Mouse (Mus musculus): ENCODE results near the gene Flrt1.
"Not testable (repeated sequence)": the region's sequence is repeated elsewhere in the genome, so short reads cannot be mapped to it uniquely, and the experiment has no call there.

The Flrt1 gene

GRCm38 (mm10) chr19:7068661-7069531 is 36.6 kb downstream of the Flrt1 start:
- no peak for DNase-seq (ENCODE audit: low spot score in 2 of 2)

GRCm38 (mm10) chr19:7068136-7068535 is 37.4 kb downstream of the Flrt1 start:
- DNase-seq (ENCODE audit: low spot score in 2 of 2), result peak; percentile 73 to 78

DNA sequence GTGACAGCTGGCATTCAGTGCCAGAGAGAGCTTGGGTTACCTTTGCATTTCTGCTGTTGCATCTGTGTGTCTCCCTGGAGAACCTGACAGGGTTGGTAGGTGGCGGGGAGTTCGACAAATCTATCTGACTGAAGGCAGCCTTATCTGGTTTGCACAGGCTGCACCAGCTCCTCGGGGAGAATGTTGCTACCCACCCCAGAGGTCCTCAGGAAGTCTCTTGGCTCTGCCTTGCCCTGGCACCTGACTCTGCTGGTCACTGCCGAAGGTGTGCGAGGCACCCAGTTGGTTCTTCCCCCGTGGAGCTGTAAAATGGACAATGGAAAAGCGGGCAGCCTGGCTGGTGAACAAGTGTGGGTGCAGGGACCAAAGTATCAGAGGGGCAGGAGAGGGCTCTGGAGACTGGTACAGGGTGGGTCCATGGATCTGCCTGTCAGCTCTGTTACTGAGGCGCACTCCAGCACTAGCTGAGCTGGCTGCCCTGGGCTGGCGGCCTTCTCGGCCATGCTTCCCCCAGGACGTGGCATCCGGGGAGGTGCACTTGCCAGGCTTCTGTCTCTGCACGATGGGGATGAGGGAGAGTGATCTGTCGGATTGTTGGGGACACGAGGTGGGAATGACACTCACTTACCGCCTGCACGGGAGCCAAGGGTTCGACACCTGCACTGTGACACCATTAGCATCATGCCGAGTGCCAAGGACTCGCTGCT is 38.0 kb downstream of the Flrt1 start:
- no peak for DNase-seq (ENCODE audit: low spot score in 2 of 2)

GRCm38 (mm10) chr19:7066828-7067342 is 38.6 kb downstream of the Flrt1 start:
- DNase-seq (ENCODE audit: low spot score in 2 of 2), result no peak

DNA sequence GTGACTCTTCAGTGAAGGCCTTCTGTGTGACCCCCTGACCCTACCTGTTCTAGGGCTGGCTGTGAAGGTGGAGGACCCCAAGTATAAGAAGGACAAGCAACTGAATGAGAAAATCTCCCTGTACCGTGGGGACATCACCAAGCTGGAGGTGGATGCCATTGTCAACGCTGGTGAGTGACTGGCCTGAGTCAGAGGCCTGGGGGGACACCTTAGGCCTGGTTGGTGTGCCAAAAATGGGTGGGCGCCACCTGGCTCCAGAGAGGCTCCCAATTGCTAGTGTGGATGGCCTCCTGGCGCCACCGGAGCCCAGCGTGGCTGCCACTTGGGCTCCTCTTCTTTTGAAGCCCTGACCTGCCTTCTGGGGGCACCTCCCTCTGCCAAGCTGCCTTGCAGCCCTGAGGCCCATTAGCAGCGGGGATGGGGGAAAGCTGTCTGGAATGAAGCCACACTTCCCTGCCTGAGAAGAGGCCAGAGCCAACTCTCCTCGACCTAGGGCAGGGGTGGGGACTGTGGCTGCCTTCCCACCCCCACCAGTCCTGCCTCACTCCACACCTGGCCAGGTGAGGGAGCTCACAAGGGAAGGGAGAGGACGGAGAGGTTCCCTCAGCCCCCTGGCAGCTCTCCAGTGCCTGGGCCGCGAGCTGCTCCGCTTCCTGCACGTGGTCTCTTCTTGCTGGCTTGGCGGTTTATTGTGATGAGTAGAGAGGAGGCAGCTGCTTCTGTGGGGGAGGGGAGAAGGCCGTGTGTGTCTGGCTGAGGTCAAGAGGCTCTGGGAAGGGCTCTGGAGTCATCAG is 39.3 kb downstream of the Flrt1 start:
- DNase-seq (ENCODE audit: low spot score in 2 of 2), result no peak

- peak; percentile 68 to 80 for DNase-seq (ENCODE audit: low spot score in 2 of 2)
Measured at GRCm38 (mm10) chr19:7064571-7064970, 41.0 kb downstream of the Flrt1 start.

DNA sequence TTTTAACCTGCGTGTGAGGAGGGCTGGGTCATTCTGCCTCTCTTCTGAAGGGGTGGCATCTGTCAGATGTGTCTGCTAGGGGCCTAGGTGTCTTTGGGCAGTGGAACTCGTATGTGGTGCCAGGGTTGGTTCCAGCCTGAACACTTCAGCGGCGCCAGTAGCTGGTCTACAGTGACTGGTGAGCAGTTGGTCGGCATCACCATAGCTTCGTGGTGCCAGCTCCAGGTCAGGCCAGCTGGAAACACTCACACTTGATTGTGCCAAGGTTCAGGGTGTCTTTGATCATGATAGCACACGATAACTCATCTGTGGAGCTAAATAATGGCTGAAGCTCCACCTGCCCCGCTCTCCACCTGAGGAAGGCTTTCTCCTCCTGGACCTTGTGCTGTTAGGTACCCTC is 42.6 kb downstream of the Flrt1 start:
- DNase-seq (ENCODE audit: low spot score in 2 of 2), result no peak

- no peak for DNase-seq (ENCODE audit: low spot score in 2 of 2)
Measured at GRCm38 (mm10) chr19:7062110-7062509, 43.4 kb downstream of the Flrt1 start.

DNA sequence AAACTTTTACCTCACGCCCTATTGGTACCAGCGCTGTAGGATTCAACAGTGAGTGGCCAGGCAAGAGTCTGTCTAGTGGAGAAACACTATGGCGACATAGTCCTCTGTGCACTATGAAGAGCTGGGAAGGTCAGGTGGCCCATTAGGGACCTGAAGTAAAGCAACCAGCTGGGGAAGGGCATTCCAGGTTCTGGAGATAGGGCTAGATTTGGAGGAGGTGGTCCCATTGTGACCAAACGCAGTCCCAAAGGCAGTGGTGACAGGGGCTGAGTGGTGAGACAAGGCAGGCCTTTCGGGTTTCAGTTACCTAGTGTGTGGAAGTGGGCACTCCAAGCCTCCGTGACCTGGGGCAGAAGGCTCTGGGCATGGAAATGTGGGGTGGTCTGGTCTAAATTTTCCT is 47.0 kb downstream of the Flrt1 start:
- DNase-seq (ENCODE audit: low spot score in 2 of 2), result no peak

DNA sequence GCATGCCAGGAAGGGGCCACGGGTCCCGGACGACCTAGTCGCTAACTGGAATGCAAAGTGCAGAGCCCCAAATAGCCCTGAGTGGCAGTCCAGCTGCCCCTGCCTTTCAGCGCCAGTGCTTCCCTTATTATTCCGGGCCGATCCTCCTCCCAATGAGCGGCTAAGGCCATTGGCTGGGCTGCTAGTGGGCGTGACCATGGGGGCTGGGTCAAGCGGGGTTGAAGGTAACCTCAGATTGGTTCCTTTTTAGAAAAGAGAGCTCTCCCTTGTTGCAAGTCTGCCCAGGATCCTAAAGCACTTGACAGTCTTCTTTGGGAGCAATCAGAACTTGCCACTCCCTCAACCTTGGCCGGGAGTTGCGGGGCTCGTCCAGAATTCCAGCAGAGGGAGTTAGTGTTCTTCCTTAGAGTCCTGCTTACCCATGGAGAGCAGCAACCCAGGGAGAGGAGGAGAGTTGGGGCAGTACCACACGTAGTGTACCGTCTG is 47.8 kb downstream of the Flrt1 start:
- peak in 1 of 2 experiments; percentile 45 for DNase-seq (ENCODE audit: low spot score in 2 of 2)

DNA sequence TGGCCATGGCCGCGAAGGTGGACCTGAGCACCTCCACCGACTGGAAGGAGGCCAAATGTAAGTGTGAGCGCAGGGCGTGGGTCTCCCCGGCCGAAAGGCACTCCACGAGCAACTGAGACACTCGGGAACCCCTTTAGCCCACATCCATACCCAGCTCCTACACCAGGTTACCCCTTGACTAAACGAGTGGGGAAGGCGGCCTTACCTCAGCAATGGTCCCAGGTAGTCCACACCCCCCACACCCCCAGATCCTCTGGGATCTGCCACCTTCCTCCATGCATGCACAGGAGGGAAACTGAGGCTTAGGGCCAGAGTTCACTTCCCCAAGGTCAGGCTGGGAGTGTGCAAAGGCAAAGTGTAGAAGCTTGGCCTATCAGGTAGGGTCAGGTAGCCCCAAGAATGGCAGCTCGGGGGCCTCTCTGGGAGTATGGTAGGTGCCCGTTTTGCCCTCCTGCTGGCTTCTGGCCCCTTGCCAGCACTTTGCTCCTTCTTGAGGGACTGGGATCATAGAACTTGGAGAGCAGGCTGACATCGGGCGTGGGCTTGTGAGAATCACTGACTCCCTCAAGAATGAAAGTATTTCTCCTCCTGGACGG is 48.3 kb downstream of the Flrt1 start:
- no peak for DNase-seq (ENCODE audit: low spot score in 2 of 2)

GRCm38 (mm10) chr19:7056248-7057087 is 49.1 kb downstream of the Flrt1 start, which contains the start of gene Macrod1:
Gene Macrod1 (plus strand): TSS chr19:7056810.
- DNase-seq (ENCODE audit: low spot score in 2 of 2), result peak; percentile 70 to 71

- DNase-seq (ENCODE audit: low spot score in 2 of 2), result no peak
Measured at GRCm38 (mm10) chr19:7055173-7055572, 50.4 kb downstream of the Flrt1 start.

DNA sequence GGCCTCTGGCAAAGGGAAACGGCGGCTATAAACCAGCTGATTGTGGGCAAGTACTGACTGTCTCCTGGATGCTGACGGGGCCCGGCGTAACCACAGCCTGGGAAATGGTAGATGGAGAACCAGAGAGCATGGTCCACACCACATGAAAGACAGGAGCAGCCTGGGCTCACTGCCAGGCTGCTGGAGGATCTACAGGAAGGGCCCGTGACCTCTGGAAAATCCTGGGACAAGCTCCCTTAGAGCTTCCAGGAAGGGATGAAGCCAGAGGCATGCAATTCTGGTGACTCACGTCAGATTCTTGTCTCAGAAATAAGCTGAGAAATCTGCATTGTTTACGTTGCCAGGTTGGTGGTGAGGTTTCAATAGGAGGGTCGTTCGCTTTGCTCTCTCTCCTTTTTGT is 50.8 kb downstream of the Flrt1 start:
- no peak for DNase-seq (ENCODE audit: low spot score in 2 of 2)

DNA sequence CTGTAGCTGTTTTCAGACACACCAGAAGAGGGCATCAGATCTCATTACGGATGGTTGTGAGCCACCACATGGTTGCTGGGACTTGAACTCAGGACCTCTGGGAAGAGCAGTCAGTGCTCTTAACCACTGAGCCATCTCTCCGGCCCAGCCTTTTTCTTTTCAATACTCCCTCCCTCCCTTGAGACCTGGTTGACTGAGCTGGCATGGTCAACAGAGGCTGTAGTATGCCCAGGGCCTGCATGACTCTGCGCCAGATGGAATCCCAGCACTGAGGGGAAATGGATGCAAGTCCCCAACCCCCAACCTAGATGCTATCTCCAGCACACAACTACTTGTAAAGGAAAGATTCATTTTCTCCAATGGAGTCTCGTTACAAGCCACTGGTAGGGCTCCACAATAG is 52.1 kb downstream of the Flrt1 start:
- DNase-seq (ENCODE audit: low spot score in 2 of 2), result not testable (repeated sequence)

GRCm38 (mm10) chr19:7044706-7045105 is 60.8 kb downstream of the Flrt1 start:
- no peak for DNase-seq (ENCODE audit: low spot score in 2 of 2)

- DNase-seq (ENCODE audit: low spot score in 2 of 2), result no peak
Measured at GRCm38 (mm10) chr19:7044279-7044678, 61.2 kb downstream of the Flrt1 start.
